Mouse (Mus musculus) CH12.LX (cell line): ENCODE measurements around the gene Casz1.

Experiments used
- CTCF ChIP-seq, 2 experiments: IDR thresholded peaks in 1 of 2; conservative IDR thresholded peaks in 1 of 2; 2 replicates each; pipeline ENCODE4 v1.5.1; 2011 to 2012; ENCODE audit warnings: low read depth in 2 of 2, low read length in 2 of 2, improper control_type of control experiment in 1 of 2, inconsistent platforms in 1 of 2, mild to moderate bottlenecking in 1 of 2, moderate library complexity in 1 of 2
- ELF1 ChIP-seq: IDR thresholded peaks from 2 replicates; pipeline ENCODE4 v1.6.1; 2014; ENCODE audit warnings: low read depth, mild to moderate bottlenecking, inconsistent platforms, low read length, improper control_type of control experiment
- EP300 ChIP-seq: IDR thresholded peaks from 2 replicates; pipeline ENCODE4 v1.6.1; 2011; ENCODE audit warnings: low read length, improper control_type of control experiment
- IRF4 ChIP-seq: IDR thresholded peaks from 2 replicates; pipeline ENCODE4 v1.6.1; 2014; ENCODE audit warnings: low read depth, mild to moderate bottlenecking, inconsistent platforms, low read length, improper control_type of control experiment
- JUN ChIP-seq: IDR thresholded peaks from 2 replicates; pipeline ENCODE4 v1.6.1; 2011; ENCODE audit warnings: low read depth, mild to moderate bottlenecking, low read length, improper control_type of control experiment, moderate library complexity; ENCODE audit not compliant: insufficient read depth
- POLR2A ChIP-seq: IDR thresholded peaks from 2 replicates; pipeline ENCODE4 v1.6.1; 2011; ENCODE audit warnings: low read depth, mild to moderate bottlenecking, improper control_type of control experiment, low read length
- ZMIZ1 ChIP-seq: IDR thresholded peaks from 2 replicates; pipeline ENCODE4 v1.6.1; 2012; ENCODE audit warnings: low read depth, mild to moderate bottlenecking, inconsistent platforms, low read length, improper control_type of control experiment

- no peak for TF ChIP-seq CTCF (conservative IDR thresholded peaks at IDR 0.05 in 1 of 2, IDR thresholded peaks at IDR 0.05 in 1 of 2; ENCODE audit: low read depth in 2 of 2, low read length in 2 of 2)
- no peak for TF ChIP-seq JUN
- TF ChIP-seq POLR2A = no peak
- TF ChIP-seq IRF4 = no peak
- no peak for TF ChIP-seq ELF1
- TF ChIP-seq ZMIZ1 = no peak
- TF ChIP-seq EP300 = no peak
These were observed 111.6 kb downstream of the Casz1 start for GRCm38 (mm10) chr4:148915849-148916248.
